ENCODE assay signal across 9 mouse cellular contexts in genomic region chr15:98389796-98390195, GRCm38 (mm10). TPM values are rescaled to one million over a fixed set of nuclear protein-coding genes. Genes with fewer than 3 reads are reported as not detected.
DNase-seq lines count a peak whose midpoint lies in the region; ATAC-seq and TF ChIP-seq lines count a peak whose summit lies in the region.
"Had no signal": no experiment of that assay in that cellular context is flagged by ENCODE, and none has a peak within 500 bp of the region (broad histone marks: within the 10 kb centered on the region; RNA-seq: fewer than 3 reads in every experiment).

No protein-coding gene starts in this region.

- H3K4me1 ChIP-seq in liver, postnatal 0 days (ENCODE audit: insufficient read depth): no peaks in the 10 kb centered on the region

- H3K9ac ChIP-seq in liver, postnatal 0 days (replicated peaks): no peak overlapping the region

- H3K36me3 ChIP-seq in liver, postnatal 0 days (replicated peaks; ENCODE audit: insufficient read depth, low read length): no peaks in the 10 kb centered on the region

- DNase-seq in B cell, adult 2 months: peak; percentile 51 to 54
- DNase-seq in adrenal gland, adult 18-20 months (ENCODE audit: low spot score in 2 of 2): peak; percentile 75 to 76
- peak; percentile 81 for DNase-seq in embryo, embryonic 10 days (ENCODE audit: low spot score)
- peak; percentile 63 for DNase-seq in heart, adult 8-10 months (ENCODE audit: low spot score)
- DNase-seq in kidney, postnatal 10 days: peak; percentile 88
- peak; percentile 74 for DNase-seq in liver, postnatal 0 days
- peak; percentile 65 for DNase-seq in ovary, adult 18-20 months (ENCODE audit: low spot score)
- DNase-seq in thymus, postnatal 25 days: peak; percentile 52

- no peak overlapping the region for H3K4me2 ChIP-seq in liver, postnatal 0 days (ENCODE audit: low read depth, low read length)

- 21% methylated on average over 7 of the region's 7 CpGs for WGBS in liver, postnatal 0 days (ENCODE audit: insufficient replicate concordance)

- no peak for TF ChIP-seq EP300 in liver, postnatal 0 days (IDR thresholded peaks at IDR 0.05; ENCODE audit: low read depth)

- ATAC-seq in liver, postnatal 0 days: no peak

- H3K9me3 ChIP-seq in liver, postnatal 0 days (ENCODE audit: low read length): no peaks in the 10 kb centered on the region

- no peak overlapping the region for H3K27ac ChIP-seq in liver, postnatal 0 days (ENCODE audit: low read depth)

- peak; percentile 82 for TF ChIP-seq CTCF in liver, postnatal 0 days (IDR thresholded peaks at IDR 0.05; ENCODE audit: low read depth)

- no peaks in the 10 kb centered on the region for H3K27me3 ChIP-seq in liver, postnatal 0 days (ENCODE audit: insufficient read depth, low read length)

- no peak overlapping the region for H3K4me3 ChIP-seq in liver, postnatal 0 days (ENCODE audit: low read depth, low read length)

RNA-seq across cellular contexts. Expression of gene Olfr283, which starts 9.1 kb away (rescaled TPM):
- total RNA-seq in adrenal gland, adult 18-20 months (2021): not detected
- not detected for total RNA-seq in heart, adult 8-10 months (2022)
- polyA plus RNA-seq in liver, postnatal 0 days (2015; fragmentation: Nextera tagmentation; extraction: Ambion mirVana): not detected in 2 replicates
- polyA plus RNA-seq: gonadal fat pad, adult 2 months had no signal

RNA-seq across cellular contexts. Expression of gene Olfr282, which starts 41.2 kb away (rescaled TPM):
- not detected for total RNA-seq in adrenal gland, adult 18-20 months (2021)
- total RNA-seq in heart, adult 8-10 months (2022): not detected
- polyA plus RNA-seq in liver, postnatal 0 days (2015; fragmentation: Nextera tagmentation; extraction: Ambion mirVana): not detected in 2 replicates
- polyA plus RNA-seq: gonadal fat pad, adult 2 months had no signal

RNA-seq across cellular contexts. Expression of gene Olfr284, which starts 49.0 kb away (rescaled TPM):
- total RNA-seq in adrenal gland, adult 18-20 months (2021): not detected
- total RNA-seq in heart, adult 8-10 months (2022): not detected
- polyA plus RNA-seq in liver, postnatal 0 days (2015; fragmentation: Nextera tagmentation; extraction: Ambion mirVana): not detected in 2 replicates
- polyA plus RNA-seq: gonadal fat pad, adult 2 months had no signal
